Mouse (Mus musculus) bone marrow, adult 2 months (tissue): ENCODE measurements at regions not wholly inside any gene's neighbourhood (a gene's known extent, or its start where the extent isn't known, plus 50 kb on each side); places are given as distances from the start of the nearest gene placed in this dataset.

Experiments used
- H3K27ac ChIP-seq: fragments of 200-500 bp; 2 replicates; pipeline ENCODE4 v1.5.1; 2012; ENCODE audit warnings: low read depth, mild to moderate bottlenecking, control low read depth, inconsistent platforms, low read length; ENCODE audit not compliant: control insufficient read depth, poor library complexity, insufficient read depth
- H3K4me1 ChIP-seq: fragments of 200-500 bp; 2 replicates; pipeline ENCODE4 v1.6.1; 2011; ENCODE audit warnings: low read length; ENCODE audit not compliant: control insufficient read depth, insufficient read depth
- H3K4me3 ChIP-seq: fragments of 200-500 bp; replicated peaks from 2 replicates; pipeline ENCODE3; 2011; ENCODE audit warnings: mild to moderate bottlenecking, low read depth, low read length, control low read depth; ENCODE audit not compliant: control insufficient read depth
- CTCF ChIP-seq: fragments of 200-500 bp; IDR thresholded peaks from 2 replicates; pipeline ENCODE4 v1.5.1; 2011; ENCODE audit warnings: low read length, control low read depth; ENCODE audit not compliant: control insufficient read depth, insufficient read depth
- POLR2A ChIP-seq: fragments of 200-500 bp; IDR thresholded peaks from 2 replicates; pipeline ENCODE4 v1.6.1; 2011; ENCODE audit warnings: low read depth, mild to moderate bottlenecking, control low read depth, low read length, borderline replicate concordance; ENCODE audit not compliant: control insufficient read depth
- WGBS: fragments of 180-500 bp; shearing (Covaris S2); methylation state at CpG from one replicate; pipeline ENCODE4 v1.1.7; 2018; 5-methylcytosine and 5-hydroxymethylcytosine counted together

GRCm38 (mm10) chr1:61387587-61387986 lies 251.0 kb upstream of the Pard3b start:
- Histone ChIP-seq H3K4me1 (no peaks in the 10 kb centered on the region), H3K27ac (no peak overlapping the region)
- 55% methylated on average over 4 of the region's 4 CpGs for WGBS

GRCm38 (mm10) chr1:61397796-61398195 lies 240.8 kb upstream of the Pard3b start:
- Histone ChIP-seq H3K27ac (no peak overlapping the region), H3K4me1 (no peaks in the 10 kb centered on the region), H3K4me3 (no peak overlapping the region)
- TF ChIP-seq CTCF (no peak), POLR2A (no peak)
- WGBS = 82% methylated on average over 6 of the region's 6 CpGs

More at GRCm38 (mm10) chr1:61387587-61387986, 251.0 kb upstream of the Pard3b start:
- H3K4me3 ChIP-seq = no peak overlapping the region
- TF ChIP-seq CTCF (no peak), POLR2A (no peak)

GRCm38 (mm10) chr1:61402339-61402738 lies 236.3 kb upstream of the Pard3b start:
- TF ChIP-seq POLR2A (no peak), CTCF (no peak)
- WGBS = 36% methylated on average over 8 of the region's 8 CpGs
- Histone ChIP-seq H3K27ac (no peak overlapping the region), H3K4me1 (no peaks in the 10 kb centered on the region), H3K4me3 (no peak overlapping the region)

- no peak for TF ChIP-seq POLR2A
- no peak for TF ChIP-seq CTCF
- Histone ChIP-seq H3K4me3 (no peak overlapping the region), H3K27ac (no peak overlapping the region), H3K4me1 (no peaks in the 10 kb centered on the region)
- 79% methylated on average over 9 of the region's 9 CpGs for WGBS
Observed at GRCm38 (mm10) chr1:61407201-61407600, 231.4 kb upstream of the Pard3b start.

- Histone ChIP-seq H3K4me3 (no peak overlapping the region), H3K27ac (no peak overlapping the region), H3K4me1 (no peaks in the 10 kb centered on the region)
- WGBS = 75% methylated on average over 2 of the region's 2 CpGs
- TF ChIP-seq CTCF (no peak), POLR2A (no peak)
Observed at GRCm38 (mm10) chr1:61414772-61415171, 223.9 kb upstream of the Pard3b start.

GRCm38 (mm10) chr1:61415426-61416195 lies 223.0 kb upstream of the Pard3b start:
- TF ChIP-seq CTCF = no peak
- TF ChIP-seq POLR2A = no peak
- Histone ChIP-seq H3K27ac (no peak overlapping the region), H3K4me1 (no peaks in the 10 kb centered on the region), H3K4me3 (no peak overlapping the region)
- 84% methylated on average over 20 of the region's 20 CpGs for WGBS

GRCm38 (mm10) chr1:61418396-61418795 lies 220.2 kb upstream of the Pard3b start:
- TF ChIP-seq POLR2A (no peak), CTCF (no peak)
- no peaks in the 10 kb centered on the region for H3K4me1 ChIP-seq
- no peak overlapping the region for H3K4me3 ChIP-seq
- 77% methylated on average over 5 of the region's 5 CpGs for WGBS
- no peak overlapping the region for H3K27ac ChIP-seq

- no peaks in the 10 kb centered on the region for H3K4me1 ChIP-seq
- no peak overlapping the region for H3K4me3 ChIP-seq
- TF ChIP-seq CTCF = no peak
- no peak for TF ChIP-seq POLR2A
- 64% methylated on average over 6 of the region's 6 CpGs for WGBS
- H3K27ac ChIP-seq = no peak overlapping the region
Observed at GRCm38 (mm10) chr1:61419839-61420238, 218.8 kb upstream of the Pard3b start.

- no peak overlapping the region for H3K27ac ChIP-seq
- H3K4me3 ChIP-seq = no peak overlapping the region
- no peaks in the 10 kb centered on the region for H3K4me1 ChIP-seq
- TF ChIP-seq CTCF (no peak), POLR2A (no peak)
Observed at GRCm38 (mm10) chr1:61423253-61423652, 215.4 kb upstream of the Pard3b start.
